Comparison of ENCODE assay signal across 15 mouse cellular contexts in the genomic region with DNA sequence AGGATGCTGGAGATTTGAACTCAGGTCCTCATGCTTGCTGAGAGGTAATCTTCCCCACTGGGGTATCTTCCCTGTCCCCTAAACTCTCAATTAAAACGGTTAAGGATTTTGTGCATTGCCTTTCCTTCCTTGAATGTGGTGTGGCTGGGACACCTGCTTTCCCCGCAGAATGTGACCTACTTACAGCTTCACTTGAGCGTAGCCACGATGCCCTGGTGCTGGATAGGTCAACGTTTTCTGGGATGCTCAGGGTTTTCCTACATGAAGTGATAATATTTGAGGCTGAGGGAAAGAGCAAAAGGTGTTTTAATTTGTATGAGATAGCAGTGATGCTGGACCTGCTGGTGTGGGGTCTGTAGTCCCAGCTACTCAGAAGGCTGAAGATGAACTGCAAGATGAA.
"Had no signal": no experiment of that assay in that cellular context is flagged by ENCODE, and none has a peak within 500 bp of the region (broad histone marks: within the 10 kb centered on the region; RNA-seq: fewer than 3 reads in every experiment).

No protein-coding gene starts in this region.

- DNase-seq: liver, postnatal 0 days; lung, adult 2 months; lung, postnatal 14 days; lung, postnatal 4 days; midbrain, embryonic 14.5 days; retina, postnatal 1 day; right cerebral cortex, adult 18-20 months; right cerebral cortex, postnatal 25 days; right cerebral cortex, postnatal 4 days; spleen, adult 18-20 months; thymus, adult 18-20 months; thymus, postnatal 14 days; thymus, postnatal 36 days had no signal

- ATAC-seq: liver, postnatal 0 days; lung, postnatal 0 days; midbrain, embryonic 16.5 days had no signal
